Mouse (Mus musculus) kidney, postnatal 0 days (tissue): ENCODE data around the gene Cyth3. TPM values are rescaled to one million over a fixed set of nuclear protein-coding genes. Genes with fewer than 3 reads are reported as not detected.

Source experiments
- ATAC-seq: fragments of 200-750 bp; cut with Nextera tagmentation; replicated peaks from 2 replicates; pipeline ENCODE4 v1.8.0; 2017; ENCODE audit warnings: low read depth, moderate number of reproducible peaks, moderate TSS enrichment, moderate library complexity; ENCODE audit not compliant: low FRiP score
- DNase-seq: peaks from one replicate; pipeline ENCODE4 v3.0.0-alpha.2; 2016; ENCODE audit warnings: low spot score
- H3K27ac ChIP-seq: fragments of 300-500 bp; sonication (generic); 2 replicates; pipeline ENCODE4 v1.5.1; 2014; ENCODE audit warnings: mild to moderate bottlenecking
- H3K27me3 ChIP-seq: fragments of 300-500 bp; sonication (generic); 2 replicates; pipeline ENCODE4 v1.6.1; 2014; ENCODE audit warnings: low read length, mixed read lengths; ENCODE audit not compliant: insufficient read depth
- H3K36me3 ChIP-seq: fragments of 300-500 bp; sonication (generic); 2 replicates; pipeline ENCODE4 v1.6.1; 2014; ENCODE audit warnings: low read length, mixed read lengths; ENCODE audit not compliant: insufficient read depth
- H3K4me1 ChIP-seq: fragments of 300-500 bp; sonication (generic); replicated peaks from 2 replicates; pipeline ENCODE4 v1.6.1; 2014; ENCODE audit warnings: antibody characterized with exemption, low read length, mixed read lengths; ENCODE audit not compliant: insufficient read depth
- H3K4me2 ChIP-seq: fragments of 300-500 bp; sonication (generic); 2 replicates; pipeline ENCODE4 v1.6.1; 2014; ENCODE audit warnings: mild to moderate bottlenecking, low read length, moderate library complexity, mixed read lengths
- H3K4me3 ChIP-seq: fragments of 300-500 bp; sonication (generic); replicated peaks from 2 replicates; pipeline ENCODE4 v1.5.1; 2014; ENCODE audit warnings: low read depth, low read length
- H3K9ac ChIP-seq: fragments of 300-500 bp; sonication (generic); 2 replicates; pipeline ENCODE4 v1.6.1; 2014; ENCODE audit warnings: low read depth, low read length
- H3K9me3 ChIP-seq: fragments of 300-500 bp; sonication (generic); replicated peaks from 2 replicates; pipeline ENCODE4 v1.6.1; 2016; ENCODE audit warnings: low read length, inconsistent platforms, mixed read lengths
- CTCF ChIP-seq: IDR thresholded peaks from 2 replicates; pipeline ENCODE4 v1.5.1; 2016; ENCODE audit warnings: antibody characterized with exemption, low read depth, mild to moderate bottlenecking, moderate library complexity
- WGBS: fragments of 180-500 bp; shearing (Covaris S2); extraction: QIAGEN DNeasy Blood & Tissue Kit; methylation state at CpG from one replicate; pipeline ENCODE4 v1.1.7; 2014; 5-methylcytosine and 5-hydroxymethylcytosine counted together
- polyA plus RNA-seq: library from polyadenylated mRNA; unstranded; fragments of >200 nt; fragmentation: Nextera tagmentation; extraction: Ambion mirVana; gene quantifications from 2 replicates; pipeline ENCODE4 v1.2.1, GENCODE M21; 2015

Cyth3 gene
- polyA plus RNA-seq, 1 experiment from 2014 or later: 74.3 TPM

- 51% methylated on average over 4 of the region's 4 CpGs for WGBS
- Histone ChIP-seq H3K4me3 (no peak overlapping the region), H3K4me2 (no peak overlapping the region), H3K4me1 (no peaks in the 10 kb centered on the region), H3K27ac (no peak overlapping the region), H3K27me3 (no peaks in the 10 kb centered on the region), H3K9me3 (no peaks in the 10 kb centered on the region), H3K9ac (no peak overlapping the region), H3K36me3 (no peaks in the 10 kb centered on the region)
- DNase-seq (no peak), ATAC-seq (no peak)
- TF ChIP-seq CTCF: no peak
These were observed 9.0 kb upstream of the Cyth3 start for GRCm38 (mm10) chr5:143613265-143613664.

- no peak for DNase-seq
- ATAC-seq: no peak
- Histone ChIP-seq H3K9ac (no peak overlapping the region), H3K9me3 (no peaks in the 10 kb centered on the region), H3K27ac (no peak overlapping the region), H3K4me1 (no peaks in the 10 kb centered on the region), H3K36me3 (no peaks in the 10 kb centered on the region), H3K27me3 (no peaks in the 10 kb centered on the region), H3K4me3 (no peak overlapping the region), H3K4me2 (no peak overlapping the region)
- no peak for TF ChIP-seq CTCF
- WGBS: 48% methylated on average over 5 of the region's 5 CpGs
These were observed 7.7 kb upstream of the Cyth3 start for GRCm38 (mm10) chr5:143614519-143614918.

GRCm38 (mm10) chr5:143615353-143615752 lies 6.9 kb upstream of the Cyth3 start:
- Histone ChIP-seq H3K36me3 (no peaks in the 10 kb centered on the region), H3K27me3 (no peaks in the 10 kb centered on the region), H3K9me3 (no peaks in the 10 kb centered on the region), H3K27ac (no peak overlapping the region), H3K4me3 (no peak overlapping the region), H3K9ac (no peak overlapping the region), H3K4me2 (no peak overlapping the region), H3K4me1 (no peaks in the 10 kb centered on the region)
- TF ChIP-seq CTCF: no peak
- DNase-seq (no peak), ATAC-seq (no peak)
- 89% methylated on average over 2 of the region's 2 CpGs for WGBS

- DNase-seq (no peak), ATAC-seq (no peak)
- Histone ChIP-seq H3K27ac (no peak overlapping the region), H3K36me3 (no peaks in the 10 kb centered on the region), H3K4me1 (0 out of 2 replicates have a peak, but pooled peaks cover 6% of the 10 kb centered on the region), H3K4me3 (no peak overlapping the region), H3K4me2 (no peak overlapping the region), H3K27me3 (no peaks in the 10 kb centered on the region), H3K9me3 (no peaks in the 10 kb centered on the region), H3K9ac (no peak overlapping the region)
- no peak for TF ChIP-seq CTCF
- WGBS: 85% methylated on average over 4 of the region's 4 CpGs
These were observed 6.1 kb upstream of the Cyth3 start for GRCm38 (mm10) chr5:143616116-143616515.

GRCm38 (mm10) chr5:143616657-143617329 lies 5.5 kb upstream of the Cyth3 start:
- no peak overlapping the region for H3K4me3 ChIP-seq

GRCm38 (mm10) chr5:143617487-143618209 lies 4.6 kb upstream of the Cyth3 start:
- H3K36me3 ChIP-seq: no peaks in the 10 kb centered on the region
- peak overlapping the region; percentile 2; the same call in 1 of the 2 replicates for H3K27ac ChIP-seq
- no peak for ATAC-seq
- H3K27me3 ChIP-seq: no peaks in the 10 kb centered on the region
- WGBS: 54% methylated on average over 10 of the region's 10 CpGs
- DNase-seq: no peak
- H3K4me3 ChIP-seq: no peak overlapping the region
- H3K9ac ChIP-seq: no peak overlapping the region
- H3K9me3 ChIP-seq: no peaks in the 10 kb centered on the region
- no peak for TF ChIP-seq CTCF
- H3K4me1 ChIP-seq: 0 out of 2 replicates have a peak, but pooled peaks cover 6% of the 10 kb centered on the region
- no peak overlapping the region for H3K4me2 ChIP-seq

More at GRCm38 (mm10) chr5:143616657-143617329, 5.5 kb upstream of the Cyth3 start:
- H3K9ac ChIP-seq: no peak overlapping the region
- H3K9me3 ChIP-seq: no peaks in the 10 kb centered on the region
- H3K4me2 ChIP-seq: no peak overlapping the region
- no peak for TF ChIP-seq CTCF
- no peak overlapping the region for H3K27ac ChIP-seq
- no peak for DNase-seq
- H3K27me3 ChIP-seq: no peaks in the 10 kb centered on the region
- H3K36me3 ChIP-seq: no peaks in the 10 kb centered on the region
- H3K4me1 ChIP-seq: 0 out of 2 replicates have a peak, but pooled peaks cover 6% of the 10 kb centered on the region
- ATAC-seq: no peak
- WGBS: 91% methylated on average over 3 of the region's 3 CpGs
